31 mouse cellular contexts compared by ENCODE assay signal in genomic region chr11:34734033-34734432, GRCm38 (mm10). TPM values are rescaled to one million over a fixed set of nuclear protein-coding genes. Genes with fewer than 3 reads are reported as not detected.
DNase-seq lines count a peak whose midpoint lies in the region; ATAC-seq and TF ChIP-seq lines count a peak whose summit lies in the region.
"Had no signal": no experiment of that assay in that cellular context is flagged by ENCODE, and none has a peak within 500 bp of the region (broad histone marks: within the 10 kb centered on the region; RNA-seq: fewer than 3 reads in every experiment).

No protein-coding gene starts in this region.

- TF ChIP-seq EP300 in MEL (IDR thresholded peaks at IDR 0.05; ENCODE audit: low read depth in 1 of 2, low read length in 2 of 2) = no peak

- H3K4me1 ChIP-seq in forebrain, embryonic 12.5 days = peaks cover 10% of the 10 kb centered on the region
- peaks cover 3% of the 10 kb centered on the region; the same call in 1 of the 2 replicates for H3K4me1 ChIP-seq in forebrain, embryonic 11.5 days (replicated peaks; ENCODE audit: control insufficient read depth, insufficient read depth, low read length)
- H3K4me1 ChIP-seq in hindbrain, postnatal 0 days (ENCODE audit: insufficient read depth, low read length) = no peaks in the 10 kb centered on the region
- H3K4me1 ChIP-seq in hindbrain, embryonic 16.5 days (ENCODE audit: control insufficient read depth, insufficient read depth, low read depth, low read length) = no peaks in the 10 kb centered on the region
- peaks cover 14 to 26% of the 10 kb centered on the region in 2 experiments for H3K4me1 ChIP-seq in MEL (ENCODE audit: control insufficient read depth in 1 of 2, insufficient read depth in 2 of 2, low read length in 2 of 2)
- H3K4me1 ChIP-seq: heart, embryonic 10.5 days; heart, embryonic 15.5 days; limb, embryonic 15.5 days; liver, embryonic 13.5 days; stomach, embryonic 15.5 days had no signal

- 50% methylated on average over 3 of the region's 3 CpGs for WGBS in forebrain, embryonic 12.5 days
- WGBS in forebrain, embryonic 11.5 days = 58% methylated on average over 3 of the region's 3 CpGs
- WGBS in hindbrain, postnatal 0 days = 39% methylated on average over 3 of the region's 3 CpGs
- WGBS in hindbrain, embryonic 16.5 days = 47% methylated on average over 3 of the region's 3 CpGs

- no peaks in the 10 kb centered on the region for H3K36me3 ChIP-seq in forebrain, embryonic 12.5 days (replicated peaks)
- H3K36me3 ChIP-seq in forebrain, embryonic 11.5 days (ENCODE audit: control insufficient read depth, insufficient read depth, low read length) = no peaks in the 10 kb centered on the region
- no peaks in the 10 kb centered on the region for H3K36me3 ChIP-seq in hindbrain, postnatal 0 days (ENCODE audit: insufficient read depth, low read length)
- no peaks in the 10 kb centered on the region for H3K36me3 ChIP-seq in hindbrain, embryonic 16.5 days (ENCODE audit: control insufficient read depth, insufficient read depth, low read length)
- peaks cover 30 to 37% of the 10 kb centered on the region in 2 experiments for H3K36me3 ChIP-seq in MEL (ENCODE audit: control insufficient read depth in 1 of 2, insufficient read depth in 2 of 2, low read length in 2 of 2)
- H3K36me3 ChIP-seq: heart, embryonic 10.5 days; heart, embryonic 15.5 days; hindbrain, embryonic 12.5 days; limb, embryonic 10.5 days; limb, embryonic 15.5 days; liver, embryonic 13.5 days; neural tube, embryonic 12.5 days; stomach, embryonic 15.5 days had no signal

- TF ChIP-seq POLR2A in MEL (IDR thresholded peaks at IDR 0.05; ENCODE audit: control insufficient read depth in 1 of 2, insufficient read depth in 1 of 2, low read depth in 1 of 2, low read length in 2 of 2, poor library complexity in 1 of 2) = no peak
- no peak for TF ChIP-seq POLR2A in brain, embryonic 14.5 days (IDR thresholded peaks at IDR 0.05; ENCODE audit: borderline replicate concordance, extremely low read depth, insufficient read depth, insufficient read length, poor library complexity, severe bottlenecking)

- H3K79me2 ChIP-seq in MEL (ENCODE audit: control insufficient read depth, insufficient read depth, low read length, poor library complexity) = peaks cover 20% of the 10 kb centered on the region

- no peak overlapping the region for H3K4me3 ChIP-seq in forebrain, embryonic 12.5 days (replicated peaks)
- H3K4me3 ChIP-seq in forebrain, embryonic 11.5 days (ENCODE audit: low read depth, low read length) = no peak overlapping the region
- no peak overlapping the region for H3K4me3 ChIP-seq in hindbrain, postnatal 0 days (ENCODE audit: low read length)
- no peak overlapping the region for H3K4me3 ChIP-seq in hindbrain, embryonic 16.5 days (ENCODE audit: low read length)
- no peak overlapping the region for H3K4me3 ChIP-seq in MEL (ENCODE audit: control insufficient read depth in 1 of 2, insufficient read depth in 1 of 2, low read depth in 2 of 2, low read length in 2 of 2)
- H3K4me3 ChIP-seq: heart, embryonic 10.5 days; heart, embryonic 15.5 days; hindbrain, embryonic 12.5 days; limb, embryonic 10.5 days; limb, embryonic 15.5 days; liver, embryonic 13.5 days; myocyte; neural tube, embryonic 12.5 days; stomach, embryonic 15.5 days had no signal

- 0 out of 2 replicates have a peak, but pooled peaks cover 3% of the 10 kb centered on the region for H3K27me3 ChIP-seq in forebrain, embryonic 12.5 days
- no peaks in the 10 kb centered on the region for H3K27me3 ChIP-seq in forebrain, embryonic 11.5 days (ENCODE audit: control insufficient read depth, insufficient read depth, low read length)
- H3K27me3 ChIP-seq in hindbrain, postnatal 0 days (ENCODE audit: insufficient read depth, low read length) = no peaks in the 10 kb centered on the region
- H3K27me3 ChIP-seq in hindbrain, embryonic 16.5 days (replicated peaks; ENCODE audit: control insufficient read depth, insufficient read depth, low read length) = no peaks in the 10 kb centered on the region
- no peaks in the 10 kb centered on the region for H3K27me3 ChIP-seq in MEL (ENCODE audit: control insufficient read depth in 1 of 2, insufficient read depth in 2 of 2, low read length in 2 of 2)
- H3K27me3 ChIP-seq: heart, embryonic 15.5 days; hindbrain, embryonic 12.5 days; limb, embryonic 15.5 days; liver, embryonic 13.5 days; neural tube, embryonic 12.5 days; stomach, embryonic 15.5 days had no signal

- peak; percentile 52; the same call in 1 of the 2 replicates for ATAC-seq in forebrain, embryonic 12.5 days (ENCODE audit: low FRiP score)
- ATAC-seq in forebrain, embryonic 11.5 days (replicated peaks; ENCODE audit: low FRiP score) = no peak
- ATAC-seq in hindbrain, postnatal 0 days = no peak
- no peak for ATAC-seq in hindbrain, embryonic 16.5 days
- ATAC-seq: CD4-positive, CD25-positive, alpha-beta regulatory T cell, adult 4 months; inflammation-experienced regulatory T-cells, adult 6 months; lung, postnatal 0 days had no signal

- no peaks in the 10 kb centered on the region for H3K9me3 ChIP-seq in forebrain, embryonic 12.5 days
- no peaks in the 10 kb centered on the region for H3K9me3 ChIP-seq in forebrain, embryonic 11.5 days (ENCODE audit: control insufficient read depth, low read length)
- H3K9me3 ChIP-seq in hindbrain, postnatal 0 days (ENCODE audit: low read length) = no peaks in the 10 kb centered on the region
- H3K9me3 ChIP-seq in hindbrain, embryonic 16.5 days (ENCODE audit: control insufficient read depth, low read length) = no peaks in the 10 kb centered on the region
- no peaks in the 10 kb centered on the region for H3K9me3 ChIP-seq in MEL (replicated peaks; ENCODE audit: insufficient read depth, low read length)
- H3K9me3 ChIP-seq: heart, embryonic 10.5 days; heart, embryonic 15.5 days; hindbrain, embryonic 12.5 days; limb, embryonic 10.5 days; limb, embryonic 15.5 days; liver, embryonic 13.5 days; neural tube, embryonic 12.5 days; stomach, embryonic 15.5 days had no signal

- H3K27ac ChIP-seq in forebrain, embryonic 12.5 days = no peak overlapping the region
- H3K27ac ChIP-seq in forebrain, embryonic 11.5 days (ENCODE audit: low read depth, low read length) = no peak overlapping the region
- no peak overlapping the region for H3K27ac ChIP-seq in hindbrain, postnatal 0 days
- H3K27ac ChIP-seq in hindbrain, embryonic 16.5 days (ENCODE audit: low read depth, low read length) = no peak overlapping the region
- no peak overlapping the region for H3K27ac ChIP-seq in MEL (ENCODE audit: control insufficient read depth, low read depth, low read length)
- H3K27ac ChIP-seq: heart, embryonic 10.5 days; heart, embryonic 15.5 days; hindbrain, embryonic 12.5 days; limb, embryonic 10.5 days; limb, embryonic 15.5 days; liver, embryonic 13.5 days; macrophage; neural tube, embryonic 12.5 days; stomach, embryonic 15.5 days had no signal

- TF ChIP-seq RAD21 in MEL (IDR thresholded peaks at IDR 0.05; ENCODE audit: low read depth, low read length) = no peak

- H3K4me2 ChIP-seq in forebrain, embryonic 12.5 days = no peak overlapping the region
- H3K4me2 ChIP-seq in forebrain, embryonic 11.5 days (ENCODE audit: low read depth, low read length, severe bottlenecking) = no peak overlapping the region
- H3K4me2 ChIP-seq in hindbrain, postnatal 0 days (ENCODE audit: low read depth, low read length) = no peak overlapping the region
- H3K4me2 ChIP-seq in hindbrain, embryonic 16.5 days (ENCODE audit: low read length) = no peak overlapping the region
- H3K4me2 ChIP-seq: heart, embryonic 15.5 days; hindbrain, embryonic 12.5 days; limb, embryonic 15.5 days; liver, embryonic 13.5 days; neural tube, embryonic 12.5 days; stomach, embryonic 15.5 days had no signal

- DNase-seq in forebrain, embryonic 11.5 days (ENCODE audit: low spot score) = no peak
- peak; percentile 43 for DNase-seq in hindbrain, postnatal 0 days (ENCODE audit: low spot score)
- no peak for DNase-seq in MEL (ENCODE audit: low read depth, low spot score)
- peak; percentile 84 for DNase-seq in brain, embryonic 14.5 days (ENCODE audit: low read depth)
- no peak for DNase-seq in frontal cortex, postnatal 10 days (ENCODE audit: low spot score in 2 of 2)
- no peak for DNase-seq in frontal cortex, adult 2 months (ENCODE audit: extremely low spot score in 1 of 2, low spot score in 1 of 2)
- DNase-seq: adrenal gland, postnatal 25 days; cerebellum, adult 2 months; cerebellum, postnatal 36 days; gastrocnemius, postnatal 10 days; kidney, adult 11 months; kidney, postnatal 14 days; layer of hippocampus, adult 9-11 months; liver, embryonic 13.5 days; lung, adult 18-20 months; midbrain, embryonic 14.5 days; right cerebral cortex, postnatal 14 days had no signal

- no peak for TF ChIP-seq CTCF in hindbrain, postnatal 0 days (IDR thresholded peaks at IDR 0.05; ENCODE audit: low read depth)
- TF ChIP-seq CTCF in MEL (IDR thresholded peaks at IDR 0.05 in 2 of 3, conservative IDR thresholded peaks at IDR 0.05 in 1 of 3; ENCODE audit: control insufficient read depth in 1 of 3, insufficient read depth in 1 of 3, low read depth in 2 of 3, low read length in 3 of 3, poor library complexity in 1 of 3, severe bottlenecking in 1 of 3) = no peak
- no peak for TF ChIP-seq CTCF in brain, embryonic 14.5 days (IDR thresholded peaks at IDR 0.05; ENCODE audit: borderline replicate concordance, extremely low read depth, insufficient read depth, insufficient read length)

- H3K9ac ChIP-seq in forebrain, embryonic 12.5 days = no peak overlapping the region
- no peak overlapping the region for H3K9ac ChIP-seq in forebrain, embryonic 11.5 days (ENCODE audit: low read length)
- no peak overlapping the region for H3K9ac ChIP-seq in hindbrain, postnatal 0 days (replicated peaks; ENCODE audit: low read length)
- no peak overlapping the region for H3K9ac ChIP-seq in hindbrain, embryonic 16.5 days (ENCODE audit: low read depth, low read length)
- no peak overlapping the region for H3K9ac ChIP-seq in MEL (ENCODE audit: control insufficient read depth, low read depth, low read length, poor library complexity, severe bottlenecking)
- H3K9ac ChIP-seq: heart, embryonic 15.5 days; hindbrain, embryonic 12.5 days; limb, embryonic 15.5 days; liver, embryonic 13.5 days; neural tube, embryonic 12.5 days; stomach, embryonic 15.5 days had no signal

TF ChIP-seq in MEL, 35 proteins besides CTCF, POLR2A, EP300 and RAD21 (continues in another document):
- TF ChIP-seq SIN3A (IDR thresholded peaks at IDR 0.05; ENCODE audit: low read length) = 0 out of 2 replicates have a peak, but pooled peaks have one; percentile 18

RNA-seq across cellular contexts. Expression of gene Dock2, which starts 49.7 kb away (rescaled TPM):
- 0.46 and 0.66 TPM in 2 replicates for polyA plus RNA-seq in forebrain, embryonic 12.5 days (2016; fragmentation: Nextera tagmentation; extraction: Ambion mirVana)
- polyA plus RNA-seq in forebrain, embryonic 11.5 days (2014; fragmentation: Nextera tagmentation; extraction: Ambion mirVana) = 0.67 and 1.1 TPM in 2 replicates
- total RNA-seq in hindbrain, postnatal 0 days (2014; rRNA removed) = 0.93 and 1.0 TPM in 2 replicates
- polyA plus RNA-seq in hindbrain, postnatal 0 days (2015; fragmentation: Nextera tagmentation; extraction: Ambion mirVana) = 0.67 and 1.4 TPM in 2 replicates
- 0.55 and 0.64 TPM in 2 replicates for polyA plus RNA-seq in hindbrain, embryonic 16.5 days (2015; fragmentation: Nextera tagmentation; extraction: Ambion mirVana)
- total RNA-seq in MEL (2012; rRNA removed) = 56.3 and 60.9 TPM in 2 replicates
- polyA plus RNA-seq in MEL (2012; ENCODE audit: insufficient read depth in 1 of 2, insufficient read length in 2 of 2, low read depth in 1 of 2, low replicate concordance in 2 of 2, missing spikeins in 1 of 2) = 100 to 1,000 TPM in 1 of 2 experiments, 10 to 100 TPM in 1; 77.9 to 101 TPM
- 0.34 and 0.51 TPM in 2 replicates for polyA plus RNA-seq in brain, embryonic 14.5 days (2012; rRNA removed)
- 1.5 and 2.1 TPM in 2 replicates for polyA plus RNA-seq in frontal cortex, adult 2 months (2012; rRNA removed)
- polyA plus RNA-seq: myocyte had no signal

Comparison
In these comparisons a context has a peak if more than half of its experiments do, and no peak if none do; other contexts are left out.
1. DNase-seq: peak in hindbrain, postnatal 0 days (single experiment) and brain, embryonic 14.5 days (single experiment); none in forebrain, embryonic 11.5 days (single experiment), MEL (single experiment), frontal cortex, postnatal 10 days (0 of 2) and frontal cortex, adult 2 months (0 of 2).
2. RNA of gene Dock2, which starts 49.7 kb away (polyA plus RNA-seq): 77.9 to 101 TPM in MEL; 1.5 to 2.1 TPM in frontal cortex, adult 2 months, 0.67 to 1.4 TPM in hindbrain, postnatal 0 days, 0.67 to 1.1 TPM in forebrain, embryonic 11.5 days, 0.46 to 0.66 TPM in forebrain, embryonic 12.5 days, 0.55 to 0.64 TPM in hindbrain, embryonic 16.5 days and 0.34 to 0.51 TPM in brain, embryonic 14.5 days; every median in the first group is over 10 times any median in the second.